Comparison of ENCODE assay signal across 13 mouse cellular contexts in the genomic region with DNA sequence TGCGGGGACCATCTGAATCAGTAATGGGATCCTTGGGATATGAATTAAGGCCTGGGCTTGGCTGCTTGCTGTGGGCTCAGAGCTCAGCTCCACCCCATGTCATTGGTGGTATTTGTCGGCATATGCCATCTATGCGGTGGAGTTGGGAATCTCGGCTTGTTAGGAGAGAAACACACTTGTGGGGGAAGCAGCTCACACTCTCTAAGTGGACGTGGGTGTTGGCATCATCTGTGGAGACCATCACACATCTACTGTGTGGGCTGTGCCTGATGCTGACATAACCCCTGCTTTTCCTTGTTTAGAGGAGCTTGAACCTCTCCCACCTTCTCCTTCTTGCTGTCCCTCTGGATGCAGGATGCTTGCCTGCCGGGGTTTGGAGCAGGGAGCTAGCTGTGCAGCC.
DNase-seq lines count a peak whose midpoint lies in the region.
"Had no signal": no experiment of that assay in that cellular context is flagged by ENCODE, and none has a peak within 500 bp of the region (broad histone marks: within the 10 kb centered on the region; RNA-seq: fewer than 3 reads in every experiment).

No protein-coding gene starts in this region.

- intact Hi-C loops in left cerebral cortex, postnatal 36 days (cut with DNase I) = no loop called here

- no peak overlapping the region for H3K4me3 ChIP-seq in embryonic facial prominence, embryonic 10.5 days
- H3K4me3 ChIP-seq: gastrocnemius, adult 2 months; neural tube, embryonic 15.5 days had no signal

- 0 out of 2 replicates have a peak, but pooled peaks cover 4% of the 10 kb centered on the region for H3K27me3 ChIP-seq in embryonic facial prominence, embryonic 10.5 days (replicated peaks; ENCODE audit: low read depth, poor library complexity, severe bottlenecking)
- H3K27me3 ChIP-seq: neural tube, embryonic 15.5 days had no signal

- no peaks in the 10 kb centered on the region for H3K36me3 ChIP-seq in embryonic facial prominence, embryonic 10.5 days (replicated peaks)
- H3K36me3 ChIP-seq: neural tube, embryonic 15.5 days had no signal

- 84% methylated on average over 6 of the region's 6 CpGs for WGBS in embryonic facial prominence, embryonic 10.5 days

- peak; percentile 55 for DNase-seq in layer of hippocampus, adult 11-12 months (ENCODE audit: low spot score)
- no peak for DNase-seq in layer of hippocampus, postnatal 10 days (ENCODE audit: low spot score in 2 of 2)
- peak; percentile 88 for DNase-seq in brain, adult 2 months (ENCODE audit: low read depth, low spot score)
- DNase-seq in embryonic facial prominence, embryonic 10.5 days (ENCODE audit: low spot score) = no peak
- peak; percentile 66 to 75 for DNase-seq in left cerebral cortex, postnatal 36 days (ENCODE audit: low spot score in 2 of 2)
- DNase-seq in thymus, postnatal 0 days (ENCODE audit: low spot score) = no peak
- no peak for DNase-seq in yolk sac, embryonic 10.5 days (ENCODE audit: low spot score)
- DNase-seq: cerebellum, adult 11 months; gastrocnemius, adult 2 months; kidney, postnatal 25 days; lung, adult 18-20 months; lung, postnatal 4 days had no signal

- H3K4me1 ChIP-seq in embryonic facial prominence, embryonic 10.5 days = peaks cover 43% of the 10 kb centered on the region

- no peaks in the 10 kb centered on the region for H3K9me3 ChIP-seq in embryonic facial prominence, embryonic 10.5 days
- H3K9me3 ChIP-seq: neural tube, embryonic 15.5 days had no signal

- H3K27ac ChIP-seq in embryonic facial prominence, embryonic 10.5 days (replicated peaks) = 0 out of 2 replicates have a peak overlapping the region, but pooled peaks have one; percentile 35
- H3K27ac ChIP-seq: gastrocnemius, adult 2 months; neural tube, embryonic 15.5 days had no signal

Comparison
In these comparisons a context has a peak if more than half of its experiments do, and no peak if none do; other contexts are left out.
1. DNase-seq: peak in layer of hippocampus, adult 11-12 months (single experiment), brain, adult 2 months (single experiment) and left cerebral cortex, postnatal 36 days (2 of 2); none in layer of hippocampus, postnatal 10 days (0 of 2), embryonic facial prominence, embryonic 10.5 days (single experiment), thymus, postnatal 0 days (single experiment) and yolk sac, embryonic 10.5 days (single experiment).